Mouse (Mus musculus) right cerebral cortex, adult 2 months (tissue): ENCODE measurements at regions not wholly inside any gene's neighbourhood (a gene's known extent, or its start where the extent isn't known, plus 50 kb on each side); places are given as distances from the start of the nearest gene placed in this dataset.
"Not testable (repeated sequence)": the region's sequence is repeated elsewhere in the genome, so short reads cannot be mapped to it uniquely, and the experiment has no call there.

Experiments used
- DNase-seq, 2 experiments: peaks; one replicate each; pipeline ENCODE4 v3.0.0; 2021 to 2022; ENCODE audit warnings: low spot score in 2 of 2

- peak in 1 of 2 experiments; percentile 16 for DNase-seq
These were observed 457.3 kb upstream of the Nrsn1 start for GRCm38 (mm10) chr13:25727504-25728095.

- DNase-seq: no peak
These were observed 452.6 kb upstream of the Nrsn1 start for GRCm38 (mm10) chr13:25722595-25723525.

- DNase-seq: no peak
These were observed 430.7 kb upstream of the Nrsn1 start for GRCm38 (mm10) chr13:25700965-25701364.

- DNase-seq: no peak
These were observed 425.7 kb upstream of the Nrsn1 start for GRCm38 (mm10) chr13:25695956-25696355.

GRCm38 (mm10) chr13:25695017-25695604, 424.8 kb upstream of the Nrsn1 start:
- peak; percentile 60 to 62 for DNase-seq

- peak in 1 of 2 experiments; percentile 28 for DNase-seq
These were observed 408.0 kb upstream of the Nrsn1 start for GRCm38 (mm10) chr13:25678221-25678735.

- no peak for DNase-seq
These were observed 404.9 kb upstream of the Nrsn1 start for GRCm38 (mm10) chr13:25675208-25675607.

- peak in 1 of 2 experiments; percentile 14 for DNase-seq
These were observed 395.7 kb upstream of the Nrsn1 start for GRCm38 (mm10) chr13:25666022-25666421.

GRCm38 (mm10) chr13:25664963-25665606, 394.8 kb upstream of the Nrsn1 start:
- DNase-seq: no peak

- DNase-seq: no peak
These were observed 378.1 kb upstream of the Nrsn1 start for GRCm38 (mm10) chr13:25648430-25648786.

- DNase-seq: no peak
These were observed 377.6 kb upstream of the Nrsn1 start for GRCm38 (mm10) chr13:25647711-25648429.

GRCm38 (mm10) chr13:25639522-25640291, 369.4 kb upstream of the Nrsn1 start:
- DNase-seq: no peak

- DNase-seq: no peak
These were observed 359.2 kb upstream of the Nrsn1 start for GRCm38 (mm10) chr13:25629466-25629865.

- no peak for DNase-seq
These were observed 347.3 kb upstream of the Nrsn1 start for GRCm38 (mm10) chr13:25617578-25617977.

- DNase-seq: no peak
These were observed 341.7 kb upstream of the Nrsn1 start for GRCm38 (mm10) chr13:25611986-25612385.

GRCm38 (mm10) chr13:25609641-25610040, 339.3 kb upstream of the Nrsn1 start:
- DNase-seq: no peak

- DNase-seq: no peak
These were observed 338.9 kb upstream of the Nrsn1 start for GRCm38 (mm10) chr13:25609241-25609640.

GRCm38 (mm10) chr13:25601351-25601750, 331.0 kb upstream of the Nrsn1 start:
- not testable (repeated sequence) for DNase-seq

GRCm38 (mm10) chr13:25594629-25595028, 324.3 kb upstream of the Nrsn1 start:
- DNase-seq: no peak

- DNase-seq: no peak
These were observed 300.3 kb upstream of the Nrsn1 start for GRCm38 (mm10) chr13:25570641-25571040.
